Mouse (Mus musculus) adrenal gland, postnatal 4 days (tissue): ENCODE measurements around the gene Gm20509. TPM values are rescaled to one million over a fixed set of nuclear protein-coding genes. Genes with fewer than 3 reads are reported as not detected.
"Not testable (repeated sequence)": the region's sequence is repeated elsewhere in the genome, so short reads cannot be mapped to it uniquely, and the experiment has no call there.

Source experiments
- DNase-seq, 2 experiments: peaks; one replicate each; pipeline ENCODE4 v3.0.0; 2021 to 2022; ENCODE audit warnings: low spot score in 2 of 2, mixed read lengths in 2 of 2
- total RNA-seq, 2 experiments: library from RNA; stranded (reverse); gene quantifications; 2 replicates each; pipeline ENCODE4 v1.2.3; 2021

The Gm20509 gene
- total RNA-seq, 2 experiments from 2014 or later: not detected

DNA sequence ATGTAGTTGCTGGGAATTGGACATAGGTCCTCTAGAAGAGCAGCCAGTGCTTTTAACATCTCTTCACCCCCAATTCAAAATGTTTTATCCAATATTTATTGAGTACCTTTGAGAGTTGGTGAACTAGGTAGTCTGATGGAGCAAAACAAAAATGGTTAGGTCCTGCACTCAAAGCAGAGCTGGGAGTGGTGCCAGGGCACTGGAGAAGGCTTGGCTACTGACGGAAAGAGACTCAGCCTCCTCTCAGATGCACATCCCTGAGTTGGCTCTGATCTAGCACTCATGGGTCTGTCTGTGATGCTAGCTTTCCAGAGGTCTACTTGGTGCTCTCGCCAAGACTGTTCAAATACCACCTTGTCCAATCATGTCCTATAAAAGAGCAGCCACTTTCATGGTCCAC lies 4.4 kb upstream of the Gm20509 start:
- no peak for DNase-seq

DNA sequence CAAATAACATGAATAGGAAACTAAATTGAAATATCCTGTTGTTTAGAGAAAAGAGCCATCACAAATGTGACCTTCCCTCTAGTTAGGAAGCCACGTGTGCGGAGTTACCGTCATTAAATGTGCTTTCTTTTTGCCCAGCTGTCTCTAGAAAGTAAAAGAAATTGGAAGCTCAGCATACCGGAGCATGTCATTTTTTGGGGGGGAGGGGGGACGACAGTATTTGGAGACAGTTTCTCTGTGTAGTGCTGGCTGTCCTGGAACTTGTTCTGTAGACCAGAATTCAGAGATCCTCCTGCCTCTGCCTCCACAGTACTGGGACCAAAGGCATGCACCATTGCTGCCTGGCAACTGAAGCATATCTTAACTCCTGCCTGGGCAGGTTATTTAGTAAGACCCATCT lies 734 bp upstream of the Gm20509 start, which contains the start of gene Khdc3:
Gene Khdc3 (plus strand): TSS at position 301 of the 400 bp plus-strand sequence.
- no peak for DNase-seq

DNA sequence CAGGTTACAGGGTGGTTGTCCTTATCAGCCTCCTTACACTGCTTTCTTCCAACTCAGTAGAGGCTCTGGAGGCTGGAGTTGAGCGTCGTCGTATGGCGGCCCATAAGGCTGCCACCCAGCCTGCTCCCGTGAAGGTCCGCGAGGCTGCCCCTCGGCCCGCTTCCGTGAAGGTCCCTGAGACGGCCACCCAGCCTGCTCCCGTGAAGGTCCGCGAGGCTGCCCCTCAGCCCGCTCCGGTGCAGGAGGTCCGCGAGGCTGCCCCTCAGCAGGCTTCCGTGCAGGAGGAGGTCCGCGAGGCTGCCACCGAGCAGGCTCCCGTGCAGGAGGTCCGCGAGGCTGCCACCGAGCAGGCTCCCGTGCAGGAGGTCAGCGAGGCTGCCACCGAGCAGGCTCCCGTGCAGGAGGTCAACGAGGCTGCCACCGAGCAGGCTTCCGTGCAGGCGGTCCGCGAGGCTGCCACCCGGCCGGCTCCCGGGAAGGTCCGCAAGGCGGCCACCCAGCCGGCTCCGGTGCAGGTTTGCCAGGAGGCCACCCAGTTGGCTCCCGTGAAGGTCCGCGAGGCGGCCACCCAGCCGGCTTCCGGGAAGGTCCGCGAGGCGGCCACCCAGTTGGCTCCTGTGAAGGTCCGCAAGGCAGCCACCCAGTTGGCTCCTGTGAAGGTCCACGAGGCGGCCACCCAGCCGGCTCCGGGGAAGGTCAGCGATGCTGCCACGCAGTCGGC lies 1.0 kb downstream of the Gm20509 start:
- DNase-seq: peak in 1 of 2 experiments; percentile 27

DNA sequence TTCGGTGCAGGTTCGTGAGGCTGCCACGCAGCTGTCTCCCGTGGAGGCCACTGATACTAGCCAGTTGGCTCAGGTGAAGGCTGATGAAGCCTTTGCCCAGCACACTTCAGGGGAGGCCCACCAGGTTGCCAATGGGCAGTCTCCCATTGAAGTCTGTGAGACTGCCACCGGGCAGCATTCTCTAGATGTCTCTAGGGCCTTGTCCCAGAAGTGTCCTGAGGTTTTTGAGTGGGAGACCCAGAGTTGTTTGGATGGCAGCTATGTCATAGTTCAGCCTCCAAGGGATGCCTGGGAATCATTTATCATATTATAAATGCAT lies 1.6 kb downstream of the Gm20509 start:
- no peak for DNase-seq

DNA sequence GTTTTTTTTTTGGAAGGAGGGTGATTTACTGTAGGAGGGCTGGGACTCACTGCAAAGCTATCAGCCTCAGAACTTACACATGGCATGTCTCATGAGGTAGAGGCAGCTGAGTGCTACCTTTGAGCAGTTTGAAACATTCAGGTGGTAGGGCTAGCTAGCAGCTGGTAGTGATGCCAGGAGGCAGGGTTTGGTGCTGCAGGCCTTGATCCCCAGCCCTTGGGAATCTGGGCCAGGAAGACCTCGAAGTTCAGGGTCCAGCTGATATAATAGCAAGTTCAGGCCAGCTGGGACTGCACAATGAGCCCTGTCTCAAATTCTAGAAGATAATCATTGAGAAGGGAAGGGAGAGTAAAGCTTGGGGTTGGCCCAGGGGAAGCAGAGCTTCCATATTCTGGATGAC lies 2.9 kb downstream of the Gm20509 start:
- no peak for DNase-seq

DNA sequence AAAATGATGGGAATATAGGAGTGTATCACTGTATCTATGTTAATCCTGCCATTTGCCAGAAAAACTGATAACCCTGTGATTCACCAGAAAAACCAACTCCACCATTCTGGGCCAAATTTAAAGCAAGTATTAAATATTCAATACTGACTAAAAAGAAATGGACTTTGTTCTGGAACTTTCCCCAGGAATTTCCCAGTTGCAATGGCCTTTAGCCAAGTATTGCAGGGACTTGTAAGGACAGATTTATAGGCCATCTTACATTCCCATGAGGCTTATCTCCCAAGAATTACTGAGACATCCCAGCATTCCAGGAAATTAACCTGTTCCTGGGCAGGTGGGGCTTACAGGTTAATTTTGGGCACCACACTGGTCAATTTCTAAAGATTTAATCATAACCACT lies 3.5 kb downstream of the Gm20509 start:
- DNase-seq: no peak

DNA sequence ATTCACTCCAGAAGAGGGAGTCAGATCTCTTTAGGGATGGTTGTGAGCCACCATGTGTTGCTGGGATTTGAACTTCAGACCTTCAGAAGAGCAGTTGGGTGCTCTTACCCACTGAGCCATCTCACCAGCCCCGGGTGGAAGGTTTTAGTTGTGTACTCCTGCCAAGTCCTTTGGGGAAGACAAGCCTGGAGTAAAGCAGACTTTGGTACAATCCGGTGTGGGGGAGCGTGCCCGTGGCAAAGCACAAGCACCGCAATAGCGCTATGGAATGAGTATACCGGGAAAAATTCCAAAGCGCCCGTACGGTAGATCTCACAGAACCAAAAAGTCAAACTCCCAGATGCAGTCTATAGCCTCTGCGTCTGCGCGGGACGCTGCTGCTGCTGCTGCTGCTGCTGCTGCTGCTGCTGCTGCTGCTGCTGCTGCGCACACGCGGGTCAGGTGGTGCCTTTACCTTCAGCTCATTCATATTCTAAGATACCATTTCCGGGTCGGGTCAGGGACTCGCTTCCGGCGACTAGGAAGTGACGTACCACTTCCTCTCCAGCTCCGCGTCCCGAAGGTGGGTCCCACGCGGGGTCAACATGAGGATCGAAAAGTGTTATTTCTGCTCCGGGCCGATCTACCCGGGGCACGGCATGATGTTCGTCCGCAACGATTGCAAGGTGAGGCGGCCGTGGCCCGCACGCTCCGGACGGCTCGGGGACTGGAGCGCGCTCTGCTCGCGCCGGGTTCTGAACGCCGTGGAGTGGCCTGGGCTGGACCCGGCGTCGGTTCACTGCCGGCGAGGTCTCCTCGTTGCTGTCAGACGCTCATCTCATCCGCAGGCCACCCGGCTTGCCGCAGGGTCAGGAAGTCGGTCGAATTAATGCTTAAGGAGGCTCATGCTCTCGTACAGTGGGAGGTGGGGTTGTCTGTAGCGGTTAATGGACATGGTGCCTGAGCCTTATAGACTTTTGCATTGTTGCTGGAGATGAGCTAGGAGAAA lies 10.9 kb downstream of the Gm20509 start, which contains the start of gene Rsl24d1:
Gene Rsl24d1 (plus strand): TSS at position 508 of the 988 bp plus-strand sequence.
- peak; percentile 37 to 62 for DNase-seq

DNA sequence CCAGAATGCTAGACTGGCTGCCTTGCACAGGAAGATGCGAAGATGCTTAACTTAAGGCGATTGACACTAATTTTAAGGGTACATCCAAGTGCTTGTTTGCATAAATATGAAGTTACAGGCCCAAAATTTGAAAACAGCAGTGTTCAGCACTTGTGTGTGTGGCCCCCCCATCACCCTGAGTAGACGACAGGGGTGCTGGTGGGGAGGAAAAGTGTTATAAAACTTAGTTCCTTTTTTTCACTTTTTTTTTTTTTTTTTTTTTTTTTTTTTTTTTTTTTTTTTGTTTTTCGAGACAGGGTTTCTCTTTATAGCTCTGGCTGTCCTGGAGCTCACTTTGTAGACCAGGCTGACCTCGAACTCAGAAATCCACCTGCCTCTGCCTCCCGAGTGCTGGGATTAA lies 14.4 kb downstream of the Gm20509 start:
- not testable (repeated sequence) for DNase-seq

DNA sequence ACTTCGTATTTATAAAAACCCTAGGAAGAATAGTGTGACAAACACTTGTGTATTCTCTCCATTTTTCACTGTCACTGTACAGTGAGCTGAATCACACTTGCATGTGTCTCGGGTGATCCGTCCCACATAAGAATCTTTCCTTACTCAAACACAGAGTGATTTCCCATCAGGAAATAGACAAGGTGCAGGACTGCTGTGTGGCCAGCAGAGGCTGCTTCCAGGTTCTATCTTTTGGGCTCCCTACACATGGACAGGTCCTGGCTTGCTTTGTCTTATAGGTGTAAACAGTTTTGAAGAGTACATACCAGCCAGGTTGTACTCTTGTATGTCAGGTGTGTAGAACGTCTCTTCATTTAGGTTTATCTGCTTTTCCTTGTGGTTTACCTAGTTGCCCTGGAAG lies 15.7 kb downstream of the Gm20509 start:
- no peak for DNase-seq

DNA sequence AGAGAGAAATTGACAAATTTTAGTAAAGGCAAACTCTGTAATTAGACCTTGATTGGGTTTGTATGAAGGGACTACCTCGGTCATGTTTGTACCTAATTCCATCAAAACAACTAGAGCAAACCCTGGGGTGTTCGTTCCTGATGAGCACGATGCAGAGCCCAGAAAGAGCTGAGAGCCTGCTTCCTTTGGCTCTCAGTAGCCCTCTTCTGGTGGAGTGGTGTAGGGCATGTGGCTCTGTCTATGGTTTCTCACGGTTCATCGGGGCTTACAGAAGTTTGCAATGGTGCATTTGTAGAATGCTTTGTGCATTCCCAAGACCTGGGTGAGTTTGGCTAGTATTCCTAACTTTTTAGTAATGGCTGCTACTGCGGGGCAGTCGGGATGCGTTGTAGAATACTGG lies 19.5 kb downstream of the Gm20509 start:
- no peak for DNase-seq

DNA sequence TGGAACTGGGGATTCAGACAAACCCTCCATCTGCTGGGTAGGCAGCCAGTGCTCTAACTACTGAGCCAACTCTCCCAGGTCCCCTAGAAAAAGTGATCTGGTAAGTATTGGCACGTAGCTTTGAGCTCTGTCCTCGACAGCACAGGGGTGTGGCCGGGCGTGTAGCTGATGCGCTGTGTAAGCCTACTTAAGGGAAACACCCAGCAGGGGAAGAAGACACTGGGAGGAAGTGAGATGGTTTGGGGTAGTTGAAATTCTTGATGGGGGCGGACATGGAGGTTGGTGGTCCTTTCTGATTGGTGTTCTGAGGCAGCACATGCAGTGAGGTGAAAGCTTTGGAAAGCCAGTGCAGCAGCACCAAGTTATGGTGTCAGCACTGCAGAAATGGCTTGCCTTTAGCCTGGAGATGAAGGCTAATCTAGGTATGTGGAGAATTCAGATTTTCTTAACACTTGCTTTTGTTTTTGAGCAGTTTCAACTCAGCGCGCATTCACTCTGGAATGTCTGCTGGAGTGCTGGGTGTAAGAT lies 22.8 kb downstream of the Gm20509 start:
- no peak for DNase-seq

DNA sequence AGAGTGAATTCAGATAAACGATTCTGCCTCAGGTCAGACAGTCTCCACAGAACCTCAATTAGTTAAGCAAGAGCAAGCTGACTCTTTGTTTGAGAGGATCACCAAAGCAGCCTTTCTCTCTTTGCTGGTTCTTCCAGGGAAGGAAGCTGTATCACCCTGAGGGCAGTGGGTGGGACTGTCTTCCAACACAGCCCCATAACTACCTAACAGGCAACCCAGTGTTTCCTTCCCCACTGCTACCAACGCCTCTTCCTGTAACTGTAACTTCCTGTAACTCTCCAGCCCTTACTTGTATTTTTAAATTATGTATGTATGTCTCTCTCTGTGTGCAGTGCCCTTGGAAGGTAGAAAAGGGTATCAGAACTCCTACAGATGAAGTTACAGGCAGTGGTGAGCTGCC lies 25.2 kb downstream of the Gm20509 start:
- no peak for DNase-seq

DNA sequence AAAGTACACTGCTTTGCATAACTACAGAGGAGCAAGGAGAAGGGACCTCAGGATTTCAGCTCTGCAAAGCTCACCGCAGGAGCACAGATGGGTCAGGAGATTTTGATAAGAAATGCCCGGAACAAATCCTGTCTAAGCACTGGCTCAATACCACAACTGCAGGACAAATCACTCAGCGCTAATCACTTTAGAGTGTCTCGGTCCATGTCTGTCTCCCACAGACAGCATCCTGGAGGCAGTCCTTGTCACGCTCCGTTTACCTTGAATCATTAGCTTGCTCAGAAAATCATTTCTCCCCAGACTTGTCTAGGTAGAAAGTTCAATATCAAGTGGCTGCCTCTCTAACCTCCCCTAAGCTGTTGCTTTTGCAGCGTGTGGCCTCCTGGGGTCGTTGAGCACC lies 27.6 kb downstream of the Gm20509 start:
- DNase-seq: no peak

DNA sequence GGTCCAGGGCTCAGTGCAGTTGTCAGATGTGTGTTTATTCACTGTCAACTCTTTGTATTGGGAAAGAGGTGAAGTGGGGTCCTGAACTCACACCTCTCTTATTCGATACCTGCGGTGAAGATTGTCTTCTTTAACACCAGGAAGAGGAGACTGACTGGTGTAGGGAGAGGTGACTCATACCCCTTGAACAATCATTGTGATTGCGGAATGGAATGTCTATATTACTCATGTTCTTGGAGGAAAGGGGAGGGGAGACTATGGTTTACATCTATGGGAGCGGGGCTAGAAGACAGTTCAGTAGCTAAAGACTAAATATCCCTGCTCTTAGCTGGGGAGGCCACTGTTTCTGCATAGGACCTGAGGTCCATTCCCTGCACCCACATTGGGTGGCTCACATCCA lies 28.3 kb downstream of the Gm20509 start:
- no peak for DNase-seq

DNA sequence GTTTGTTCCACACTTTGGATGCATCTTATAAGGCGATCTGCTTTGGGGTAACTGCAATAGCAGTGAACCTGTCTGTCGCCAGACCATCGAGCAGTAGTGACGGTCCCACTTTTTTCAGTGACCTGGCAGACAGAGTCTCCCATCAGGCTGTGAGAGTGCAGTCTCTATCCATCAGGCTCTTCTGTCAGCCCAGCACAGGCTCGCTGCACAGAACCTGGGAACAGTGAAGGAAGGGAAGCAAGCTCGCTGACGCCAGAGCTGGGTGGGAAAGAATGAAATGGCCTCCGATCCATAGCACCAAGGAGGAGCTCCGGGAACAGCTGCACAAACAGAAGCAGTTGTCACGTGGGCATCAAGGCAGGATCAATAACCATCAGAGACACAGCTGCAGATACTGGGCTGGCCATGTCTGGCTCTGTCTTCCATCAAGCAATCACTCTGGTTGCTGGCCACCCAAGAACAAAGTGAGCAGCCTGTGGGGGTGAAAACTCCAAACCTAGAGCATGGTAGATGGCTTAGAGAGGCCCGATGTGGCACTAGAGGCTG lies 35.1 kb downstream of the Gm20509 start:
- DNase-seq: no peak

DNA sequence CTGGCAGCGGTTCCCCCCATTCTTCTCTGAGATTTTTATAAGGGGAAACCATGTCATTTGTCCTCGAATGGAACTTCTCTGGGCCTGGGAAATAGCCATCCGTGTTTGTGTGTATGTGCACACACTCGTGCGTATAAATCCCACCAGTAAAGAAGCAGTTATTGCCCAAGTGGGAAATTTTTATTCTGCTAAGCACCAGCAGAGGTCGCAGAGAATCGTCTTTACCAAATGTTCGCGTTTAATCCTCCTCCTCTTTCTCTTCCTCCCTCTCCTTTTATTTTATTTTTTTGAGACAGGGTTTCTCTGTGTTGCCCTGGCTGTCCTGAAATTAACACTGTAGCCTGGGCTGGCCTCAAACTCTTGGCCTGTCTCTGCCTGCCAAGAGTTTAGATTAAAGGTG lies 52.1 kb downstream of the Gm20509 start:
- DNase-seq: no peak

DNA sequence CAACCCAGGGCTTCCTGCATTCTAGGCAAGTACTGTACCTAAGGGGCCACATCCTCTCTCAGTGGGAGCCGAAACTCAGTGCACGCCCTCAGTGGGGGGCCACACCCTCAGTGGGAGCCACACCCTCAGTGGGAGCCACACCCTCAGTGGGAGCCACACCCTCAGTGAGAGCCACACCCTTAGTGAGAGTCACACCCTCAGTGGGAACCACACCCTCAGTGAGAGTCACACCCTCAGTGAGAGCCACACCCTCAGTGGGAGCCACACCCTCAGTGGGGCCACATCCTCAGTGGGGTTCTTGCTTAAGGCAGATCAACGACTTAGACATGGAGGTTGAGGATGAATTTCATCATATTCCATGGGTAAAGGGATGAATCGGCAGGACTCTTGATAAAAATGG lies 55.7 kb downstream of the Gm20509 start:
- DNase-seq: no peak

DNA sequence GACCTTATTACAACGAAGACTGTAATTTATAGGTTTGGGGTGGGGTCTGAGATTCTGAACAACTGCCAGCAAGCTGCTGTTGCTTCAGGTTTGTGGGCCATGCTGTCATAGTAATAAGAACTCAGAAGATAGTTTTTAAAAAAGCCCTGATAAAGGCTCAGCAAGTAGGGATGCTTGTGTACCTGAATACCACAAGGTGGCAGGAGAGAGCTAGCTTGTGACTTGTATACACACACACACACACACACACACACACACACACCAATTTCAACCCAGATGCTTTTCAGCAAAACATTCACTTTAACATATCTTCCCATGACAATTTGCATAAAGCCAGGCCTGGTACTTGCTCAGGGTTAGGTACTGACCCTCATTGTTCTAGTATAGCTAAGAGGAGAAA lies 57.0 kb downstream of the Gm20509 start:
- no peak for DNase-seq

DNA sequence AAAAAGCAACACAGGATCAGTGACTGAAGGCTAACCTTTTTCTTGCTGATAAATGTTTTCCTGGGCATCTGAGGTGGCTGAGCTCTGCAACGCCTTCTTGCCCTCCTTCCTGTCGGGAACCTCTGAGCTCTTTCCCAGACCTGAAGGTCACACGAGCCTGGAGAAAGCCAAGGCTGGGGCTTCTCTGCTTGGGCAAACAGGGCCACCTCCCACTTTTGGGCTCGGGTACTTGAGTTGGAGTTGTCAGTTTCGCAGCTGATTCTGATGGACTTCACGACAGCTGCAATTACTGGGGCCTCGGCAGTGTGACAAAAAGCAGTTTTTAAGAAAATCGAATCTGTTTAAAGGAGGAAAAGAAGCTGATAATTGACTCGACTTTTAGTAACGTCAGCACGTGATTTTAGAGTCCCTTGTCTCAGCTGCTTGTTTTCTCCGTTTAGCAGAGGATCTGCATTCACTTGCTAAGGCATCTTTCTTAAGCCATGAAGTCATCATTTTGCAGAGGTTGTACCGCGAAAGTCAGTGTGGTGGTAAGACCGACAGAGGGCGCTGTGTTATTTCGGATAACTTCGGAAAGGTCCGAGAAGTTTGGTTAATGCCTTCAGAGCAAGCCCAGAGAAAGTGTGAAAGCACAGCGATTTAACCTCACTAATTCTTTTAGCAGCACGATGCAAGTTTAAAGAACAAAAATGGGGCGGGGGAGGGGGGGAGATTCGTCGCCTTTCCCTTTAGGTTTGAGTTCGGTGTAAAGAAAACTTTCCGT lies 60.5 kb downstream of the Gm20509 start:
- peak in 1 of 2 experiments; percentile 41 for DNase-seq

DNA sequence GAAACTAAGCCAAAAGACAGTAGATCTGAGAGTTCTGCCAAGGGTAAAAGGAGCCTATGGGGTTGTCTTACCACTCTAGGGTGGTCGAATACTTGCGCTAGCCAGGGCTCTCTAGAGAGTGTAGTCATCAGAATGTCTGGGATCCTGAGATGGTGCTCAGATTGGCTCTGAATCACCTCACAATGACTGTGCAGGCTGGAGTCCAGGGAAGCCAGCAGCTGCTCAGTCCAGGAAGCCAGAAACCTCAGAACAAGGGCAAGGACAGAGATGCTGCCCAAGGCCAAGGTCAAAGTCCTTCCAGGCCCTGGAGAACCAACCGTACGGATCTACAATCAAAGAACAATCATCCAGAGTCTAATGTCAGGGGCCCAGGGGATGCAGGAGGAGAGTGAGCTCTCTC lies 63.4 kb downstream of the Gm20509 start:
- no peak for DNase-seq
